Mouse (Mus musculus) liver, embryonic 14.5 days (tissue): Measurements from ENCODE around the gene Ntm.

Experiments used
- CTCF ChIP-seq: IDR thresholded peaks from 2 replicates; pipeline ENCODE4 v1.5.1; 2016; ENCODE audit warnings: antibody characterized with exemption, low read depth, control low read depth
- EP300 ChIP-seq: IDR thresholded peaks from 2 replicates; pipeline ENCODE4 v1.6.1; 2016; ENCODE audit warnings: antibody characterized with exemption, low read depth

DNA sequence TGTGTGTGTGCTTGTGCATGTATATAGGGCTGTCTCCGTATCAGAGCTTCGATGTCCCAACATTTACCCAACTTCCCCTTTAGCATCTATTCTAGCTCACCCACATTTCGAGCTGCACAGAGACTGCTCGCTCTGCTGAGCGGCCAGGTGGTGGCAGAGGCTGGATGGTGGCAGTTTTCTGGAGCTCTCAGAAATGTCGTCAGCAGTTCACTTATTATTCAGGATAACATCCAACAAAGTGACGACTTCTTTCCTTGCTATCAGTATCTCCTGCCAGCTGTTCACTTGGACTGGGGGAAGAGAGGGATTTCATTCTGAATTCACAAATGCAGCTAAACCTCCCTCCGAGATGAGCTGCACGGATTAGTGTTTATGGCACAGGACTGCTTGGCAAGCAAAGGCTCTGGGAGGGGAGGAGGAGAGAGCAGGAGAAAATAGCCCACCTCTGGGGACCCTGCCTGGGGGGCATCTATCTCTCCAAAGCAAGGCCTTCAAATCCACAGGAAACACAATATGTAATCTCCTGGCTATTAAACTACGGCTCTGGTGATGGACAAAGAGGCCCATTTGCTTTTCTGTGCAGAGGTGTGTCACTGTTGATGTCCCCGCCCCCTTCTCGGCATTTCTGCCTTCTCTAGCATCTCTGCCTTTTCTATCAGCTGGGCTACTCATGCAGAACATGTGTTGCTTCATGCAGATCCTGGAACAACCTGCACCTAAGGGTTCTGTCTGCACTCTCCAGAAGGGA is 159.8 kb downstream of the Ntm start:
- TF ChIP-seq CTCF: no peak
- TF ChIP-seq EP300: no peak
